Mouse (Mus musculus): Measurements from ENCODE around the gene Cd9. TPM values are rescaled to one million over a fixed set of nuclear protein-coding genes. Genes with fewer than 3 reads are reported as not detected.
"Not testable (repeated sequence)": the region's sequence is repeated elsewhere in the genome, so short reads cannot be mapped to it uniquely, and the experiment has no call there.

The Cd9 gene
- polyA plus RNA-seq, 1 experiment from 2014 or later = 93.3 TPM

DNA sequence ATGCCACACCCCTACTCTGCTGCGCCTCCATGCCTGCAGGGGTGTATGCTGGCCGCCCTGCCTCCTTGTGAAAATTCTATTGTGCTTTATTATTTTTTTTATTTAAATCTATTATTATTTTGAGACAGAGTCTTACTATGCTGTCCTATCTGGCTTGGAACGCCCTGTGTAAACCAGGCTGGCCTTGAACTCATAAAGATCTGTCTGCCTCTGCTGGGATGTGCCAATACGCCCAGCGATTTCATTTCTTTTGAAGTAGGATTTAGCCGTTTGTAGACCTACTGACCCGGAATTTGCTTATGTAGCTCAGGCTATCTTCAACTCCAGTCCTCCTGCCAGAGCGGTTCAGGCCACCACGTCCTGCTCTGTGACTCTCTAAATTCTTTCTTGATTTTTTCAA lies 770 bp upstream of the Cd9 start:
- ATAC-seq = no peak
- peaks cover 42% of the 10 kb centered on the region for H3K27me3 ChIP-seq (replicated peaks)
- peak overlapping the region; percentile 83; the same call in 1 of the 2 replicates for H3K4me2 ChIP-seq
- 63% methylated on average over 9 of the region's 9 CpGs for WGBS (ENCODE audit: insufficient replicate concordance)
- H3K4me1 ChIP-seq = peaks cover 38% of the 10 kb centered on the region
- no peaks in the 10 kb centered on the region for H3K9me3 ChIP-seq (replicated peaks)
- no peak overlapping the region for H3K27ac ChIP-seq
- no peaks in the 10 kb centered on the region for H3K36me3 ChIP-seq
- no peak overlapping the region for H3K4me3 ChIP-seq
- no peak overlapping the region for H3K9ac ChIP-seq

DNA sequence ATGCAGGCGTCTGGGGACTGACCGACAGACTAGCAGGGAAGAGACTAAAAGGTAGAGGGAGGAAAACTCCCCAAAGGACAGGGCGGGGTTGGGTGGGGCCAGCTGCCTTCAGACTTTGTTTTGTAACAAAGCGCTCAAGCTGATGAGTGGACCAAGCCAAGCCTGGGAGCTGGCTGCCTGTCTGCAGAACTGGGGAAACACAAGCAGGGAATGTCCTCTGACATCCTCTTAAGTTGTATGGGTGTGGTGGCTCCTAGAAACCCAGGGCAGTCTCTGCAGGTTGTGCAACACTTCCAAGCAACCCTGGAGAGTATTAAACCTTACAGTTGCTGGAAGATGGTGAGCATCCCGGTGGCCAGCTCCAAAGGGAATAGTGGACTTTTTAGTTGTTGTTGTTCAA lies 1.4 kb downstream of the Cd9 start:
- no peak overlapping the region for H3K9ac ChIP-seq

DNA sequence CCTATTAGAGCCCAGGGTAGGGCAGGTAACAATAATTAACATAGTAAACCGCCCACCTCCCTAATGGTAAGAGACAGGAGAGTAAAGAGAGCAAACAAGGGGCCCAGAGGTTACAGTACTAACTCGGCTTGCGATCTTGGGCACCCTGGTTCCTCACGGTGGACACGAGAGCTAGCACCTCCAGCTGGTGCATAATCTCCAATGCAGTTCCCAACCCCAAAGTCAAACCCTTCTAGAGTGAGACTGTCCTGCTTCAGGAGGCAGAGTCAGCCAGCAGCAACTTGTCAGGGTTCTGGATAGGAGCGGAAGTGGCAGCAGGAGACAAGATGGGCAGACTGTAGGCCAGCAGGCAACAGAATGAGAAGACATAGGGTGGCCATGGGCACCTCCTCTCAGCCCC lies 1.9 kb downstream of the Cd9 start:
- Histone ChIP-seq H3K9ac (no peak overlapping the region), H3K27ac (no peak overlapping the region), H3K27me3 (replicated peaks) (peaks cover 42% of the 10 kb centered on the region)

More for the DNA sequence above, 1.4 kb downstream of the Cd9 start:
- peak overlapping the region; percentile 83 for H3K4me2 ChIP-seq
- ATAC-seq = no peak
- H3K4me1 ChIP-seq = peaks cover 48% of the 10 kb centered on the region
- no peak overlapping the region for H3K27ac ChIP-seq
- WGBS (ENCODE audit: insufficient replicate concordance) = 28% methylated on average over 5 of the region's 5 CpGs
- no peaks in the 10 kb centered on the region for H3K36me3 ChIP-seq
- H3K27me3 ChIP-seq (replicated peaks) = peaks cover 42% of the 10 kb centered on the region
- H3K9me3 ChIP-seq (replicated peaks) = no peaks in the 10 kb centered on the region
- H3K4me3 ChIP-seq = peak overlapping the region; percentile 64

DNA sequence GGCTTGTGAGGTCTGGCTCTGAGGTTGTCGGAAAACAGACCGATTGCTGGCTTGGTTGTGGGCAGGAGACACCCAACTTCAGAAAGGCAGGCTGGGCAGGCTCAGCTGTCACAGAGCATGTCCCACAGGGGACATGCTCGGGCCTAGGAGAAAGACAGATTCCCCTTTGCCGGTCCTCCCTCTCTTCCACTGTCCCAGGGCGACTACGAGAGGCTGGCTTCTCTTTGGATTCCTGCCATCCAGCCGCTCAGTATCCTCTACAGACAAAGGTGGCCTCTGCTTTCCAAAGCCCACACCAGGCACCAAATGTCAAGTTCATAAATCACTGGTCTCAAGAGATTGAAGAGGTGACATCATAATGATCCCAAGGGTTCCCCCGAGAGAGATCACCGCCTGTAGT lies 2.6 kb downstream of the Cd9 start:
- WGBS (ENCODE audit: insufficient replicate concordance) = 66% methylated on average over 9 of the region's 9 CpGs
- Histone ChIP-seq H3K27me3 (replicated peaks) (peaks cover 42% of the 10 kb centered on the region), H3K4me1 (peaks cover 48% of the 10 kb centered on the region), H3K36me3 (no peaks in the 10 kb centered on the region), H3K4me3 (no peak overlapping the region), H3K27ac (no peak overlapping the region), H3K4me2 (0 out of 2 replicates have a peak overlapping the region, but pooled peaks have one; percentile 83), H3K9ac (no peak overlapping the region), H3K9me3 (replicated peaks) (no peaks in the 10 kb centered on the region)
- no peak for ATAC-seq

More for the DNA sequence above, 1.9 kb downstream of the Cd9 start:
- WGBS (ENCODE audit: insufficient replicate concordance) = 54% methylated on average over 6 of the region's 6 CpGs
- 0 out of 2 replicates have a peak overlapping the region, but pooled peaks have one; percentile 64 for H3K4me3 ChIP-seq
- no peaks in the 10 kb centered on the region for H3K9me3 ChIP-seq (replicated peaks)
- no peaks in the 10 kb centered on the region for H3K36me3 ChIP-seq
- peaks cover 48% of the 10 kb centered on the region for H3K4me1 ChIP-seq
- no peak for ATAC-seq
- H3K4me2 ChIP-seq = peak overlapping the region; percentile 83

DNA sequence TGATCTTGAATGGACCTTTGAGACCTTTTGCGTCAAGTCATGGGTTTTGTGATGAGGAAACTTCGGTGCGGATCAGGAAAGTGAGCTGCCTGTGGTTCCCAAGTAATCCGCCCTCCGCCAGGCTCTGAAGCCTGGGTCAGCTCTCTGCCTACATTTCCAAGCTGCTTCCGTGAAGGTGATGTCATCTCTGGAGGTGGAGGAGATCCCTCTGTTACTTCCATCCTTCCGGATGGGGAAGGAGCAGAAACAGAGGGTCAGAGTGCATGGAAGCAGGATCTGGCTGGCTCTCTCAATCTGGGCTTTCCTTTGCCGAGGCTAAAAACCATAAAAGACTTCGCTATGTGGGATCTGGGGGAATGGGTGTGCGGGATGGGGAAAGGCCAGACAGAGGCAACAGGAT lies 3.2 kb downstream of the Cd9 start:
- no peak overlapping the region for H3K4me3 ChIP-seq
- 79% methylated on average over 10 of the region's 10 CpGs for WGBS (ENCODE audit: insufficient replicate concordance)
- H3K27me3 ChIP-seq (replicated peaks) = peaks cover 38% of the 10 kb centered on the region
- no peaks in the 10 kb centered on the region for H3K36me3 ChIP-seq
- no peak overlapping the region for H3K9ac ChIP-seq
- no peak overlapping the region for H3K27ac ChIP-seq
- no peaks in the 10 kb centered on the region for H3K9me3 ChIP-seq (replicated peaks)
- no peak for ATAC-seq
- no peak overlapping the region for H3K4me2 ChIP-seq
- H3K4me1 ChIP-seq = peaks cover 48% of the 10 kb centered on the region

DNA sequence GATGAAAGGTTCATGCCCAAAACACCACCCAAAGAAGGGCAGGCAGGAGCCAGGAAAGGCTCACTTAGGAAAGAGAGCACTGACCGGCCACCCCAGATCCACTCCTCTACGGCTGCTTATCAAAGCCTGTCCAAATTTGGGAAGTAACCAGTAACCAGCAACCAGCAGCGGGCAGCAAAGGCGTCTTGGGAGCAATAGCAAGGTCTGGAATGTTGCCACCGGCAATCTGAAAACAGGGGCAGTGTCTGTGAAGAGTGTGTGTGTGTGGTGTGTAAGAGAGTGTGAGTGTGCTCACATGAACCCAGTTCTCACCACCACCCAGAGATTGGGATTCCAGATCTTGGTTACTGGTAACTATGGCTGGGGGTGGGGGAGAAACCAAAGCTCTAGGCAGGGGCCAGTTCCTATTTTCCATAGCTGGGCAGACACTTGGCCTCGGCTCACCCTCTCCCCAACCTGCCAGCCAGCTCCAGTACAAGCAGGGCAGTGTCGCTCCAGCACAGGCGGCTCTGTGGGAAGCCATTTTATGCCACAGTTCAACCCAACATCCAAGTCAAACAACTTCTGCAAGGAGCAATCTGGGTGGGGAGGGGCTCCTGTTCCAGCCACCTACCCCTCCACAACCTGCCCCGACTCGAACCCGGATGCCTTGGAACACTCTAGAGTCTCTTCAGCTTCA lies 4.6 kb downstream of the Cd9 start:
- no peak overlapping the region for H3K4me3 ChIP-seq
- peaks cover 55% of the 10 kb centered on the region for H3K4me1 ChIP-seq
- no peak overlapping the region for H3K27ac ChIP-seq
- H3K36me3 ChIP-seq = no peaks in the 10 kb centered on the region
- ATAC-seq = no peak
- no peak overlapping the region for H3K9ac ChIP-seq
- no peaks in the 10 kb centered on the region for H3K9me3 ChIP-seq (replicated peaks)
- H3K4me2 ChIP-seq = no peak overlapping the region
- H3K27me3 ChIP-seq (replicated peaks) = peaks cover 26% of the 10 kb centered on the region
- WGBS (ENCODE audit: insufficient replicate concordance) = 61% methylated on average over 11 of the region's 11 CpGs

DNA sequence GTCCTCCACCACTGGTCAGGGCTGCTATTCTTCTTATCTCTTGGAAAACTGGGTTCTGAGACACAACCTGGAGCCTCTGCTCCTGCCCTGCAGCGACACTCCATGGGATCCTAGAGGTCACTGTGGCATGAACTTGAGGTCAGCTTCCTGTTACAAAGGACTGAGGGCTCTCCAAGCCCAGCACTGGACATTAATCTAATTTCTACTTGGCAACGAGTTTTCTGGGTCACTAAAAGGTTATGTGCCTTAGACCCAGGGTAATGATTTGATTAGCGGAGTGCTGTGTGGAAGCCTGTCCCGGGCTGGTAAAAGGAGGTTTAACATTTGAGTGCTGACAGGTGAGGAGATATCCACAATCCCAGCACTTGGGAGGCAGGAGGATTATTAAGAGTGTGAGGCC lies 9.0 kb downstream of the Cd9 start:
- H3K36me3 ChIP-seq = no peaks in the 10 kb centered on the region
- 0 out of 2 replicates have a peak overlapping the region, but pooled peaks have one; percentile 5 for H3K27ac ChIP-seq
- H3K4me3 ChIP-seq = no peak overlapping the region
- H3K4me2 ChIP-seq = no peak overlapping the region
- no peaks in the 10 kb centered on the region for H3K9me3 ChIP-seq (replicated peaks)
- H3K9ac ChIP-seq = no peak overlapping the region
- WGBS (ENCODE audit: insufficient replicate concordance) = 42% methylated on average over 4 of the region's 4 CpGs
- ATAC-seq = no peak
- peaks cover 66% of the 10 kb centered on the region for H3K4me1 ChIP-seq
- no peaks in the 10 kb centered on the region for H3K27me3 ChIP-seq (replicated peaks)

DNA sequence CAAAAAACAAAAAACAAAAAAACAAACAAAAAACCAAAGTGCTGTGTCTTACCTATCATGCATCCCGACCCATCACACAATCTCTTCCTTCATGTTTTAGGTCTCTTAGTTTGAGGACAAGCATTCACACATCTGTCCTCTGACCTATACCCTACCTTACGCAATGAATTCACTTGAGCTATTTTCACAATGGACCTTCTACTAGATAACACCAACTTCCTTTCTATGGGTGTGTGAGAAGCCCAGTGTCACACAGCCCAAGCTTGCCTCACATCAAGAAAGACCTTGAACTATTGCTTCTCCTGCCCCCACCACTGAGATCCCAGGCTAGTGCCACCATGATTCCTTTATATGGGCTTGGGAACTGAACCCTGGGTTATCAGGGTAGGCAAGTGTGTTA lies 9.9 kb downstream of the Cd9 start:
- no peak overlapping the region for H3K27ac ChIP-seq
- no peak for ATAC-seq
- 66% methylated on average over 2 of the region's 2 CpGs for WGBS (ENCODE audit: insufficient replicate concordance)
- H3K9me3 ChIP-seq (replicated peaks) = no peaks in the 10 kb centered on the region
- H3K9ac ChIP-seq = no peak overlapping the region
- H3K4me2 ChIP-seq = no peak overlapping the region
- peaks cover 66% of the 10 kb centered on the region for H3K4me1 ChIP-seq
- no peaks in the 10 kb centered on the region for H3K36me3 ChIP-seq
- H3K27me3 ChIP-seq (replicated peaks) = no peaks in the 10 kb centered on the region
- H3K4me3 ChIP-seq = no peak overlapping the region

DNA sequence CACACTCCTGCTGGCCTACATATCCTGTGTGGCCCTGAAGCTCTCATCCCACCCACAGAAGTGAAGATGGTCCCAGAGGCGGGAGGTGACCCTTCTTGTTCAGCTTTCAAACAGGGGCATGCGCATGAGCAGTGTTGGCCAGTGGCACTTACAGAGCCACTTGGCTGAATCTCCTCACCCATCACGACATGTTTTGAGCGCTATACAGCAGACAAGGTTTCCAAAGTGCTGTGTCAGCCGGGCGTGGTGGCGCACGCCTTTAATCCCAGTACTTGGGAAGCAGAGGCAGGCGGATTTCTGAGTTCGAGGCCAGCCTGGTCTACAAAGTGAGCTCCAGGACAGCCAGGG lies 10.3 kb downstream of the Cd9 start:
- not testable (repeated sequence) for H3K9me3 ChIP-seq (replicated peaks); H3K27me3 ChIP-seq (replicated peaks); H3K4me3 ChIP-seq; H3K36me3 ChIP-seq; H3K9ac ChIP-seq; H3K4me2 ChIP-seq
- Histone ChIP-seq H3K27ac (0 out of 2 replicates have a peak overlapping the region, but pooled peaks have one; percentile 1), H3K4me1 (peaks cover 68% of the 10 kb centered on the region)
- WGBS (ENCODE audit: insufficient replicate concordance) = 66% methylated on average over 10 of the region's 10 CpGs
- ATAC-seq = 0 out of 2 replicates have a peak, but pooled peaks have one; percentile 11

DNA sequence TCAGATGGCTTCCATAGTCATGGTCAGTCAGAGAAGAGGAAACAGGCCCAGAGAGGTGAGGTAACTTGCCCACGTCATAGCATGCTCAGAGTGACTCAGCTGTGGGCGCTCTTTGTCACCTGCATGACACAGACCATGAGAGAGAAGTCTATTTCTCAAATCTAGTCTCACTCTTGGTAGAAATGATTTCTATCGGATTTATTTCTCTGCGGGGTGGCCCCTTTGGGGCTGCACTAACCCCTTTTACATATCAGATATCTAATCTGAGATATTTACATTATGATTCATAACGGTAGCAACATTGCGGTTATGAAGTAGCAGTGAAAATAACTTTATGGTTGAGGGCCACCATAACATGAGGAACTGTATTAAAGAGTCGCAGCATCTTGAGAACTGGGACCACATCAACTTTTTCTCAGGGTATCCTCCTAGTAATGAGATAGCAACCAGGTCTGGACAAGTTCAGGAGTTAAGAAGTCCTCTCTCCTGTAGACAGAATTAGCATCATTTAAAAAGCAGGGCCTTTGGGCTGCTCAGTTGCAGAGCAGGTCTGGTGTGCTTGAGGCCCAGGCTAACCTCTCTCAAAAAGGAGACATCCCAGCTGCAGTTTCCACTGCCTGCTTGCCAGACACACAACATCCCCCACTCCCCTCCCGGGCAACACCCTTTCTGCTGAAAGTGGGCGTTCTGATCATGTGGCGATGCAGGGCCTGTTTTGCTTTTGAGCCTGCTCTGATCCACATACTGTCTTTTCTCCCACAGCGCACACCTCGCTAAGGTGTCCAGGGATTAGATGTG lies 10.9 kb downstream of the Cd9 start:
- no peaks in the 10 kb centered on the region for H3K36me3 ChIP-seq
- no peak overlapping the region for H3K4me3 ChIP-seq
- H3K4me1 ChIP-seq = peaks cover 73% of the 10 kb centered on the region
- no peaks in the 10 kb centered on the region for H3K9me3 ChIP-seq (replicated peaks)
- ATAC-seq = no peak
- 72% methylated on average over 12 of the region's 12 CpGs for WGBS (ENCODE audit: insufficient replicate concordance)
- H3K9ac ChIP-seq = no peak overlapping the region
- no peak overlapping the region for H3K4me2 ChIP-seq
- 0 out of 2 replicates have a peak overlapping the region, but pooled peaks have one; percentile 1 for H3K27ac ChIP-seq
- H3K27me3 ChIP-seq (replicated peaks) = no peaks in the 10 kb centered on the region

DNA sequence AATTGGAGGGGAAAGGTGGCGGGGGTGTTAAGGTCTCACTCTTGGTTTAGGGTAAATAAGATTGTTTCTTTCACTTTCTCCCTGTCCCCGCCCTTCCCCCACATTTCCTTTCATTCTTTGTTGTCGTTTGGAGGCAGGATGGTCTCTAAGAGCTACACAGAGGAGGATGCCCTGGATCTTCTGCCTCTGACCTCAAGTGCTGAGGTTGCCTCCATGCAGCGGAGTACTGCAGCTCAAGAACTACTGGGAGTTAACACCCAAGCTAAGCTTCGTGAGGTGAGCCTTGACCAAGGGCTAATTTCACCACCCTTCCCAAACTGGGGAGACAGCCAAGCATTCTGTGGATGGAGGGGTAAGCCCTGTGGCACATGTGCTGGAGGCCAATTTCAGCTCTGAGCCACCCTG lies 12.2 kb downstream of the Cd9 start:
- Histone ChIP-seq H3K9me3 (replicated peaks) (no peaks in the 10 kb centered on the region), H3K9ac (no peak overlapping the region), H3K4me2 (peak overlapping the region; percentile 56), H3K36me3 (no peaks in the 10 kb centered on the region), H3K4me1 (peaks cover 84% of the 10 kb centered on the region), H3K4me3 (no peak overlapping the region), H3K27ac (0 out of 2 replicates have a peak overlapping the region, but pooled peaks have one; percentile 10), H3K27me3 (replicated peaks) (no peaks in the 10 kb centered on the region)
- WGBS (ENCODE audit: insufficient replicate concordance) = 42% methylated on average over 5 of the region's 5 CpGs
- ATAC-seq = no peak

DNA sequence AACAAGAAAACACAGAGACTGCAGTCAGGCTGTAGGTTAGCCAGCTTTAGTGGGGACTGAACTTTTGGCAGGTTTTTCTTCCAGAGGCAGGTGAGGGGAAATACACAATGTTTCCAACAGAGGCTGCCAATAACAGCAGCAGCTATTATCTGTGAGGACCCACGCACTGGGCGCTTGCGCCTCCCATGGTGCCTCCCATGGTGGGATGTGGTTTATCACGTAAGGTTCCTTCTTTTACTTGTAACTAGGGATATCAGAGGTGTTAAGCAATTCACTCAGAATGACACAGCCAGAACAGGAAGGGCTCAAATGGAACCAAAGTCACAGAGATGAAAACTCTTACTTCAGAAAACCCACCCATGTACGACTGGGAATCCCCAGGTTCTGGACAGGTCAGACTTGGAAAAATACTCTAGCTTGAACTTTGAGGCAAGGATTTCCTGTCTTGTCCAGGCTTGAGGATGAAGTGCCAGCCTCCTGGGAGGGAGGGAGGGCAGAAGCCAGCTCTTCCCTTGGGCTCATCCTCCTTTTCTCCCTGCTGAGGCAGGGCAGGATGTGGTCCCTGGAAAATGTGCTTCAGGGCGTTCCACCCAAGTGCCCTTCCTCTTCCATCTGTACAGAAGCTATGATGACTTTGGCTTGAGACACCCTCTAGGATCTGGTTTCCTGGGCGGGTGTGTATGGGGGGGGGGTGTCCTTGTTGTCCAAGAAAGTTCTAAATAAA lies 12.8 kb downstream of the Cd9 start:
- no peaks in the 10 kb centered on the region for H3K27me3 ChIP-seq (replicated peaks)
- no peak overlapping the region for H3K4me3 ChIP-seq
- H3K4me2 ChIP-seq = peak overlapping the region; percentile 56
- no peaks in the 10 kb centered on the region for H3K9me3 ChIP-seq (replicated peaks)
- peak; percentile 68 for ATAC-seq
- peaks cover 90% of the 10 kb centered on the region for H3K4me1 ChIP-seq
- H3K9ac ChIP-seq = 0 out of 2 replicates have a peak overlapping the region, but pooled peaks have one; percentile 35
- no peaks in the 10 kb centered on the region for H3K36me3 ChIP-seq
- 12% methylated on average over 7 of the region's 7 CpGs for WGBS (ENCODE audit: insufficient replicate concordance)
- H3K27ac ChIP-seq = peak overlapping the region; percentile 81

Data from liver, embryonic 12.5 days (tissue).